Mouse (Mus musculus) CD4-positive, CD25-positive, alpha-beta regulatory T cell, adult 2 months (primary cell): ENCODE results near the gene P4ha3.
"Not testable (repeated sequence)": the region's sequence is repeated elsewhere in the genome, so short reads cannot be mapped to it uniquely, and the experiment has no call there.

Source experiments
- DNase-seq: peaks from one replicate; pipeline ENCODE4 v3.0.0-alpha.2; 2012; ENCODE audit warnings: low read depth, low spot score

The P4ha3 gene

DNA sequence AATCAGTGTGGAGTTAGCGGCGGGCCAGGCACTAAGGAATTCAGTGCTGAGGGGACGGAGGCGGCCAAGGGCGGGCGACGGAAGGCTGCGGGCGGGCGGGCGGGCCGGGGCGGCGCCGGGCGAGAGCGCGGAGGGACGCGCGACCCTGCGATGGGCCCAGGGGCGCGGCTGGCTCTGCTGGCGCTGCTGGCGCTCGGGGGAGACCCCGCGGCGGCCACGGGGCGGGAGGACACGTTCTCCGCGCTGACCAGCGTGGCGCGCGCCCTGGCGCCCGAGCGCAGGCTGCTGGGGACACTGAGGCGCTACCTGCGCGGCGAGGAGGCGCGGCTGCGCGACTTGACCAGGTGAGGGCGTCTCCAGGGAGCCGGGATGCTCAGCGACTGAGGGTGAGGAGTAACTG is at the start of gene P4ha3:
Gene P4ha3 (plus strand): TSS at position 138 of the 400 bp plus-strand sequence.
- peak; percentile 10 for DNase-seq

DNA sequence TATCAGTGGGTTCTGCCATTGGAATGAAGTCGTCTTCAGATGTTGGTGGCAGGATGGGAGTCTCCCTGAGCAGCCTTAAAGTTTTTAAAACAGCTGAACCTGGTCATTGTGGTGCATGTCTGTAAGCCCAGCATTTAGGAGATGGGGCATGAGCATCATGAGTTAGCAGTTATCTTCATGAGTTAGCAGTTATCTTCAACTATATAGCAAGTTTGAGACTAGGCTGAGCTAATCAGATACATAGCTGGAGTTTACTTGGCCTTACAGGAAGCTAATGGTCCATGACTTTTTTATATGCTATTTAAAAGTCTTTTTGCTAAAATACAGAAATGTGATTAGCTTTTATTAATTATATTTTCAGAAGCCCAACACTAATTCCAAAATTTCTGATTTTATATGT is 47.0 kb upstream of the P4ha3 start:
- DNase-seq: no peak

DNA sequence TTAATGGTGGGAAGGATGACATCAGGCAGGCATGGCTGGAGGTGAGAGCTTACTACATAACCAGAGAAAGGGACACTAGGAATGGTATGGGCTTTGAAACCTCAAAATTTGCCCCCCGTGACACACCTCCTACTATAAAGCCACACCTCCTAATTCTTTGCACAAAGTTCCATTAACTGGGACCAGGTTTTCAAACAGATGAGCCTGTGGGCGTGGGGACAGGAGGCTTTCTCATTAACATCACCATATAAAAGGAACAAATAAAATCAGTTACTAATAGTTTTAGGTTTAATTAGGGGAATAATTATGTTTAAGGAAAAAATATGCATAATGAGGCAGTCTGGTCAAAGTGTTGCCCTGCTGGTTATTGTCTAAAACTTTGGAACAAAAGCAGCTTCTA is 44.7 kb upstream of the P4ha3 start:
- no peak for DNase-seq

DNA sequence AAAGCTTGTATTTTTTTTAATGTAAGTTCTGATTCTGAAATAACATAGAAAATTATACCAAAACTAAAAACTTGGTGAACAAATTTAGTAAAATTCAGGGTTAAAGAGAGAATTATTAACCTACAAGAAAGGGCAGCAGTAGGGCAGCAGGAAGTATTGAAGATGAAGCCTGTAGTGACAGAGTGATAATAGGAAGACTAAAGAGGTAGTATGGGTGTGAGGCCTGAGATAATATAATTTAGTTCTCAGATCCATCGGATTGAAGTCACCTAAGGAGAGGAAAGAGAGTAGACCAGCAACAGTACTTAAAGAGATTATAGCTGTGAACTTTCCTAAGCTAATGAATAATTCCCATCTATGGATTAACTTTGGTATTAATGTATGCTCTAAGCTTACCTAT is 42.3 kb upstream of the P4ha3 start:
- no peak for DNase-seq

DNA sequence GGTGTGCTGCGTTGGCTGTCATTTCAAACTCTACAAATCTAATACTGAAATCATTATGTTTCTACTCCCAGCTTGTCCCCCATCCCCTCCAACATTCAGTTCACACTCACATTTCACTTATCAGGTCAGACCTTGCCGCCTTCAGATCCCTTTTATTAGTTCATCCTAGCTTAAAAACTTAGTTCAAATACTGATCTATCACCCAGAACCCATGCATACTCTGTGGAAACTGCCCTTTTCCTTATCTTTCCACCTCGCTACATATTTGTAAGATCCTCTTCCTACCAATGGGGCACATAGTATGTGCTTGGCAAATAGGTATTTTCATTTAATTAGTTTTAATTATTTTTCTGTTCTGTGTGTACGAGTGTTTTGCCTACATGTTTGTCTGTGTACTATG is 41.1 kb upstream of the P4ha3 start:
- DNase-seq: no peak

DNA sequence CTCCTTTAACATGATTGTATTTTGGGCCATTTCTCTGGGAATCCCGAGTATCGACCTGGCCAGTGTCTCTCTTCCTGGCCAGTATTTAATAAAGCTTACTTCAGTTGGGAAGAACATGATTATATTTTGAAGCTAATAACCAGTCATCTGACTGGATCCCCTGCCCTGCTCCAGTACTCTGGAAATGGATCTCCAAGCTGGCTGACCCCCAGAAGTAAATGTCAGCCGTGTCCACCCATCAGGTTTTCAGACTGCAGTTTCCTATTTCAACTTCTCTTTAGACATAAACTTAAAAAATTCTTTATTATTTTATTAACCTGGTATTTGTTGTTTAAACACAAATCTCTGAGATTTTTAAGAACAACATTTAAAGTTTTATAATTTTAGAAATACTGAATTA is 40.1 kb upstream of the P4ha3 start:
- no peak for DNase-seq

DNA sequence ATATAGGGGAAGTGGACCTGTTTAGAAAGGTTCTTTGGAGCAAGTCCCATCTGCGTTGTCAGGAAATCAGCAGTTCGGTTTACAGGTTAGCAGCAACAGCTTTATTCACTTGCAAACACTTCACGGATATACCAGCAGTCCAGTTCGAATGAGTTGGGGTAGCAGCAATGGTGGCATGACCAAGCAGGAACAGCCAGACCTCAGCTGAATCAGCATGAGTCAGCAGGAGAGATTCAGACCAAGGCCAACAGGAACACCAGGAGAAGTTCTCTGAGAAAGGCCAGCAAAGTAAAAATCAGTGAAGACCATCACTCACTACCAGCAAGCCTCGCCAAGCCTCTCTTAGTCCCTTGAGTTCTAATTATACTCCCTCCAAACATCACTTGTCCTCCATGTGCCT is 34.7 kb upstream of the P4ha3 start:
- no peak for DNase-seq

DNA sequence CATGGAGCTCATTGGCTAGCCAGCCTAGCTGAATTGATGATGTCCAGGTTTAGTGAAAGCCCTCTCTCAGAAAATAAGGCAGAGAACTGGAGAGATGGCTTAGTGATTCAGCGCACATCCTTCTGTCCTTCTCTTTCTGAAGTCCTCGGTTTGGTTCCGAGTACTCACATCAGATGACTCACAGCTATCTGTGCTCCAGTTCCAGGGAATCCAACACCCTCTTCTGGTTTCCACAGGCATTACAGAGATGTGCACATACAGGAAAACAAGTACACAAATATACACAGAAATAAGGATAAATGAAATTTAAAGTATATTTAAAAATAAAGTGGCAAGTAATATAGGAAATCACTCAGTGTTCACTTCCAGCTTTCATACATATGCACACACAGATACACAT is 23.0 kb upstream of the P4ha3 start:
- DNase-seq: no peak

DNA sequence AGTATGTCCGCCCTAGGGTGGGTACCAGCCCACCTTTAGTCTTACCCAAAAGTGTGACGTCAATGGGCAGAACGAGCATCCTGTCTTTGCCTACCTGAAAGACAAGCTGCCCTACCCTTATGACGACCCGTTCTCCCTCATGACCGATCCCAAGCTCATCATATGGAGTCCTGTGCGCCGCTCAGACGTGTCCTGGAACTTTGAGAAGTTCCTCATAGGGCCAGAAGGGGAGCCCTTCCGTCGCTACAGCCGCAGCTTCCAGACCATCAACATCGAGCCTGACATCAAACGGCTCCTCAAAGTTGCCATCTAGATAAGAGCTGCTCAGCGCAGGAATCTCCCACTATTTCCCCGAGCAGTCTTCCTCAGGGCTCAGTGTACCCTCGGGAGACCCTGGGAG is 20.4 kb upstream of the P4ha3 start:
- DNase-seq: not testable (repeated sequence)

DNA sequence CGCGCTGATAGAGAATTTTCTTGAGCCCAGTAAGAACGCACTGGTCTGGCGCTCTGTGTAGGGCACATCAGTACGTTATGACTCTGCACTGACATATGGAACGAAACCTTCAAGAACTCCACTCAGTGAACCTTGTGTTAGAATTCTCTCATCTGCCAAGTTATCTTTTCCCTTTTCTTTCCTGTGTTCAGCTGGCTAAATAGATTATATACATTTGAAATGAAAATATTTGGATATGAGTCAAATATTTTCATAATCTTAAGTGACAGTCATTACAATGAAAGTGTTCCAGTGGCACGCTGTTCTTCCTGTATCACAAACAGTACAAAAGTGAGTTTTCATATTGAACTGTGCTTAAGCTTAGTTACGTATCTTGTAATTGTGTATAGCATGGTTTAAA is 13.0 kb upstream of the P4ha3 start:
- DNase-seq: no peak

DNA sequence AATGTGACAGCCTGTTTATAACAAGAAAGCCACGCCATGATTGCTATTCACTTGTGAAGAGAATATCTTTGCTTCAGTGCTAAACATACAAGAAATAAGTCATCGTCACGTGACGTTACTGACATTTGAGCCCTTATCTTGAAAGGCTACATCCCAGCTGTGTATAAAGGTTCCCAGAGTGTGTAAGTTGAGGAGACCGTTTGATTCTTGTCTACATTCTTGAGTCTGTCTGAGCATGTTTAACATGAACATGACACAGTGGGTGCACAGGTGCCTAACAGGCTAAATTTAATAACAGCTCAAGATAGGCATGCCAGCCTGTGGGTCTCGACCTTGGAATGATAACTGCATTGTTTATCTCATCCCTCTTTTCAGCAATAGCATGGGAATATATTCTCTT is 10.8 kb upstream of the P4ha3 start:
- no peak for DNase-seq

DNA sequence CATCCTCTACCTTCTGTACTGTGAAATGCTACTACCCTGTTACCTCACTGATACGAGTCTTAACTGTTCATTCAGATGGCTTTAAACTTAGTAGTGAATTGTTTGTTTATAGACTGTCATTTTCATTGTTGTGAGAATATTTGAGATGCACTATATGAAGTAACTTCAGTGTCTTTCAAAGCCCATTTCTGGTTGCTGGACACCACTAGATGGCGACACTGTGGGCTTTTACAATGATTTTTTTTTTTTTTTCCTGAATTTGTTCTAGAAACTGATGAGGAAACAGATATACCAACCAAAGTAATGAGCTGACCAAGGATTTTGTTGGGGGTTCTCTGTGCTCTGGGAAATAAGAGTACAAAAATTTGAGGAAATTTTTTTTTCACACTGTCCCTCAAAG is 8.9 kb upstream of the P4ha3 start:
- peak; percentile 47 for DNase-seq

DNA sequence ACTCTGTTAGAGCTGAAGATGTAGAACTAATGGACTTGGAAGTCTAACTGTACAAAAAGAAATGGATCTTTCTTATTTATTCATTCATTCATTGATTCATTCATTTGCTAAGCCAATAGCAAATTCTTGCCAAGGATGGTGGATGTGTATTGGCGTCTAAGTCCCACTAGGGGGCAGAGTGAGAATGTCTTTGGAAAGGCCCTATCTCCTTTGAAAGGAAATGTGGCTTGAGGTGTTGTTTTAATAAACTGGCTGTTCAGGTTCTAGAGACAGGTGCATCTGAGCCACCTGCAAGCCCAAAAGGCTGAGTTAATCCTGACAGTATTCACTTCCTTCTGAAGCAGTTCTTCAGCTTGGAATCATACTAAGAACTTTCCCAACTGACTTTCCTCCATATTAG is 5.5 kb upstream of the P4ha3 start:
- DNase-seq: peak; percentile 65

DNA sequence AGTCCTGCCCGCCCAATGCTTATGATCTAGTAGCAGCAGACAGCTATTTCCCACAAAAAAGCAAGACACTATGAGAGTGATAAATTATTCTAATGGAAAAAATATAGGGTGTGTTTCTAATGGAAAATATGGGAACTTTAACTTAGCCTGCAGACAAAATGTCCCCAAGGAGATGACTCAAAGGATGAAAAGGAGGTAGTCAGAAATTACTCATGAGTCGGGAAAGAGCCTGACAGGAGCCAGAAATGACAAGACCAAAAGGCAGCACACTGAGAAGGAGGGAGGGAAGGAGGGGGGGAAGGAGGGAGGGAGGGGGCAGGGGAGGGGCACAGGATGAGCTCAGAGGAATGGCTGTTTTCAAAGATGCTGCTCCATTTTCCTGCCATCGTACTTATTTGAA is 3.7 kb upstream of the P4ha3 start:
- no peak for DNase-seq

DNA sequence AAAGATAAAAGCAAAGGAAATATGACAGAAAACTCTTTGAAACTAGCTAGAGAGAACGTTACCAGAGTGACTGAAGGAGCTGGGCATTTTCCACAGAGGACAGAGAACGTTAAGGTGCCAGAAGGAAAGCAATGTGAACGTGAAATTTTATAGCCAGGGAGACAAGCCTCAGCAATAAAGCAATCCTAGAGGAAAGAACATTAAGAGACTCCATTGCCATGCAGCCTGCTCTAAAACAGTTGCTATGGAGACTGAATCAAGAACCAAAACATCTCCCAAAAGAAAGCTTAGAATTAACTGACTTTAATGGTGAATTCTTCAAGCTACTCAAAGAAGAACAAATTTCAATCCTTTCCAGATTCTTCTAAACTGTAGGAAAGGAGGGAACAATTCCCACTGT is 2.0 kb upstream of the P4ha3 start:
- DNase-seq: no peak

DNA sequence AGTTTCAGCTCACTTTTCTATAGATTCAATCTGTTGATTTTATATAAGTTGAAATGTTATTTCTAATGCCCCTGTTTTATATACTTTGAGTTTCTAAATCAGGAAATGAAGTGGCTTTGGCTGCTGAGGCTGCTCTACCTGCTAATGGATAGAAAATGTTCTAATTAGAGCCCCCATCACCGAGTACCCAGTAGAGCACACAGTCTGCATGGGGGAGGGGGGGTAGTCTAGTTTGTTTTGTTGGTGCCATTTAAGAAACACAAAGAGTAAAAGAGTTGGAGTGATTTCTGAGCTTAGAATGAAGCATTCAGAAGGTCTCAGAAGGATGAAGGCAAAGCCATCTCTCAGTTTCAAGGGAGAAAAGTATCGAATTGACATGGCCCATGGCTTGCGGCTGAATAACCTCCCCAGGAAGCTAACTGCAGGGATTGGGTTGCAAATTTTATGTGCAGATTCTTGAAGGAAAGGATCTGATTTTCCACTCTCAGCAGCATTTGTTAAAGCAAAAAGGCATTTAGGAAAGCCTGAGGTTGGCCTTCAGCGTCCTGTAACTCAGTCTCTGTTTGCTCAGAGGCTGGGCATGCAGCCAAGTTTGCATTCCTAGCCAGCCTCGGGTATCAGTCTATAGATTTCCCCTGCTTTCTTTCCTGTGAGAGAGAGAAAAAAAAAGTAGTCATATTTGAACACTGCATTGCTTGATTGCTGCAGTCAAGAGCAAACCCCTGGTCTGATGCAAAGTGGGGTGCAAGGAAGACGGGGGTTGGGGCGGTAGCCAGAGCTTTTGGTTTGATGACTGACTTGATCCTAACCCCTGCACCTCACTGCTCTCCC is 2.6 kb downstream of the P4ha3 start:
- no peak for DNase-seq

DNA sequence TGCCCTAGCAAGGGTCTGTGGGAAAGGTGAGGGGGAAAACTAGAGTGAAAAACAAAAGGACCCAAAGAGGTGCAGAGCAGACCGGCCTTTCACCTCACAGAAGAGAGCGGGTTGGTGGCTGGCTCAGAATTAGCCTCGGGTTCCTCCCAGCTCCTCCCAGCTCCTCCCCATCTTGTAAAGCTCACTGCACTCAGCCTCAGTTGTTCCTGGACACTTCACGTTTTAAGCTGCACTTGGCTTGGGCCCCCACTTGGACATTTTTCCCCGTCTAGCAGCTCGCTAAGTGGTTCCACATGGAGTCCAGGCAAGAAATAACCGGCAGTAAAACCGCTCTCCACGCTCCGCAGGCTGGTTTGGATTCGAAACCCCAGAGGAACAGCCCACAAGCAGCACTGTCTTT is 3.3 kb downstream of the P4ha3 start:
- DNase-seq: no peak

DNA sequence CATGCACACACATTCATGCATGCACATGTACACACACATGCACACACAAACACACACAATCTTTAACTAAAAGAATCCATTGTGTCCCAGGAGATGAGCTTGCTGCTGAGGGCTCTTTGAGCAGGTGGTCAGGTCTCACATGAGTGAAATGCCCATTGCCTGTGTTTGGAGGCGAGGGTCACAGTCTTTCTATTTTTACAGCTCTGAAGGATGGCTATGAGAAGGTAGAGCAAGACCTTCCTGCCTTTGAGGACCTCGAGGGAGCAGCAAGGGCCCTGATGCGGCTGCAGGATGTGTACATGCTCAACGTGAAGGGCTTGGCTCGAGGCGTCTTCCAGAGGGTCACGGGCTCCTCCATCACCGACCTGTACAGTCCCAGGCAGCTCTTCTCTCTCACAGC is 8.2 kb downstream of the P4ha3 start:
- DNase-seq: no peak

DNA sequence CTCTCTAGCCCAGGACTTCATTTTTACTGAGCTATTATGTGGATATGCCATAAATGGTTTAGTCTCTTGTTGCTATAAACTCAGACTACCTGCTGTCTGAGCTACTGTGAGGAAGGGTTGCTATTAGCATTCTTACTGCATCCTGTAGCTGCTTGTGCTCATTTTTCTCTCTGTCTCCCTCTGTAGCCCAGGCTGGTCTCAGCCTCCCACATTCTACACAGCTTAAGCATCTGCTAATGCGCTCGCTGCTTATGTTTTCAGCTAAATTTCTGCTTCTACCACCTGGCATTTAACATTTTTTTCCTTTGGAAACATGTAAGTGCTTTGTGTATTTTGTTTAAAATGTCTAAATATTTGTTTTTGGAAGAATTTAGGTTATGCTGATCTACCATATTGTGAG is 10.4 kb downstream of the P4ha3 start:
- no peak for DNase-seq

DNA sequence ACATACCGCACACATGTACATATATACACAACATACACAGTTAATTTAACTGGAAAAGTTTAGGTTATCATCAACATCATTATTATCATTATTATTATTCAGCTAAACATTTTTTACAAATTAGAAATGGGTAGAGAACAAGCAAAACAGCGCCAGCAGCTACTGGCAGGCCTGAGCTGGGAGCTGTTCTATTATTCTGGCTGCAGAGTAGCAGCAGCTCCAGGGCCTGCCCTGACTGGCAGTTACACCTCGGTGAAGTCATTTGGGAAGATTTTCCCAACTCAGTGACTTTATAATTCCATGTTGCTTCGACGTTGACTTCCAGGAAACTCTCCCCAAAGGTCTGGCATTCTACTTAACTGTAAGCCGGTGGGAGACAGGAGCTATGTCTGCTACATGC is 11.4 kb downstream of the P4ha3 start:
- DNase-seq: no peak

DNA sequence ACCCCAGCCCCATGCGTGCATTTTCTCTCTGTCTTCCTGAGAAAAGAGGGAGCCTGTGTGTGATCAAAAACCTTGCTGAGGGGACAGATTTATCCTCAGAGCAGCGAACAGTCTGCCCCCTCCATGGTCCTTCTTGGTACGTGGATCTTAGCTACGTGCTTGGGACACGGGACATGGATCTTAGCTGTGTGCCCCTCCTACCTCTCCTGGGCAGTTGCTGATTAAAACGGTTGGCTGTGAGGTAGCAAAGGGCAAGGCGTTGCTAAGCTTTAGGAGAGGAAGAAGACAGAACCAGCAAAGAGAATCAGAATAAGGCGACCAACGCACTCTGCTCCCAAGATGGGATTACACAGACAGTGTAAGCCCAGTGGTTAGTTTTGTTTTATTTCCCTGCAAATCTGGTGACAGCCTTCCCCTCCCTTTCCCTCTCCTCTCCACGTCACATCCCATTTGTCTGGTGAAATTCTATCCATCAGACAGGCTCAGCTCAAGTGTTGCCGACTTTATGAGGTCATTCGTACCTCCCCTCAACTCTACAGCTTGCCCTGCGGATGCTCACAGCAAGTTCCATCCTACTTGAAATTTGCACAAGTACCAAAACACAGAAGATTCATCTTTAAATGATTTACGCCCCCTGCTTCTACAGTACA is 13.7 kb downstream of the P4ha3 start:
- no peak for DNase-seq

DNA sequence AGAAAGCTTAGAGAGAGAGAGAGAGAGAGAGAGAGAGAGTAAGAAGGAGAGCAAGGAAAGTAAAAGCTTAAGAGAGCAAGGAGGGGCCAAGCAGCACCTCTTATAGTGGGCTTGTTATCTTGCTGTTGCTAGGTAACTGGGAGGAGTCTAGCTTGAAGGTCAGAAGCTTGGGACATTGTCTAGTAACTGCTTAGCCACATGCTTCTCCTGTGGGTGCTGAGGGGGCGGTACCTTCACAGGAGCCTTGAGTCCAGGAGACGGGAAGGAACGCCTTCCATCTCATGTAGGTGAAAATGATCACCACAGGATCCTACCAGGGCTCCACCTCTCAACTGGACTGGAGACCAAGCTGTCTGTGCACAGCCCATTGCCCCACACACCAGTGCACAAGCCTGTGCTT is 16.1 kb downstream of the P4ha3 start:
- DNase-seq: no peak

DNA sequence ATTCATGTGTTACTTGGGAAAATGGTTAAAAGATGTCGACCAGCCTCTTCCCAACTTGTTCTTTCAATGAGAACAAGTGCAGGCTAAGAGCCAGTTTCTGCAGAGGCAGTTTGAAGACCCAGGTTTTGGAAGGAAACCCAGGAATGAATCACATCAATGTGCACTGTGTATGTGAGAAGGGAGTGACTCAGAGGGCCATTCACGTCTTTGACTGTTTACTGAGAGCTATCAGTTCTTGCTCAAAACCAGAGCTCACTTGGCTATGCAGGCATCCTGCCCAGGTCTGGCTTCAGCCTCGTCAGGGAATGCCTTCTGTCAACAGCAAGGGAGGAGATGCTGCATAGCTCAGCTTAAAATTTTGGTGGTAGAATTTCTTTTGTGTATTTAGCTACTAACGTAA is 17.0 kb downstream of the P4ha3 start:
- no peak for DNase-seq

DNA sequence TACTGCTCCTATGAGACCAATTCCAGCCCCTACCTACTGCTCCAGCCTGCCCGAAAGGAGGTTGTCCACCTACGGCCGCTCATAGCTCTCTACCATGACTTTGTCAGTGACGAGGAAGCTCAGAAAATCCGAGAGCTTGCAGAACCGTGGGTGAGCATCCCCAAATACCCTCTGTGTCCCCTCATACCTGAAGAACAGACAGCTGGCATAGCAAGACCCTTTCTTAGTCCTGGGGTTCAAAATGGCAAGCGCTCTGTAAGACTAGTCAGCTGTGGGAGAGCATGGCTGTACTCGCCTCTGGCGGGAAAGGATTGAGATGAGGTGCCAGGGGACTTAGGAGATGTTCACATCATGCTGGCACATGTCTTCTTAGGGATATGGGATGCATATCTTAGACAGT is 20.6 kb downstream of the P4ha3 start:
- no peak for DNase-seq
